Mouse (Mus musculus) layer of hippocampus, adult 8-10 months (tissue): ENCODE results near the gene D030056L22Rik. TPM values are rescaled to one million over a fixed set of nuclear protein-coding genes. Genes with fewer than 3 reads are reported as not detected.

Source experiments
- DNase-seq, 2 experiments: peaks; one replicate each; pipeline ENCODE4 v3.0.0; 2022; ENCODE audit warnings: low spot score in 2 of 2
- total RNA-seq, 4 experiments: library from RNA; stranded (reverse); gene quantifications; 2 replicates each; pipeline ENCODE4 v1.2.4; 2022

The D030056L22Rik gene
- total RNA-seq: 10 to 100 TPM; 17.7 to 25.5 (median 23.2) TPM

GRCm38 (mm10) chr19:18712866-18713300 lies at the start of gene D030056L22Rik:
TSS of gene D030056L22Rik (plus strand) at chr19:18713193.
- peak; percentile 95 to 98 for DNase-seq

GRCm38 (mm10) chr19:18663904-18664303 lies 49.1 kb upstream of the D030056L22Rik start:
- DNase-seq: no peak

- DNase-seq: no peak
Measured at GRCm38 (mm10) chr19:18666966-18667365, 46.0 kb upstream of the D030056L22Rik start.

GRCm38 (mm10) chr19:18669551-18669950 lies 43.4 kb upstream of the D030056L22Rik start:
- no peak for DNase-seq

- DNase-seq: peak; percentile 97 to 98
Measured at GRCm38 (mm10) chr19:18670608-18671007, 42.4 kb upstream of the D030056L22Rik start, which contains the start of gene Carnmt1. TSS of gene Carnmt1 (plus strand) at chr19:18670764.

GRCm38 (mm10) chr19:18671056-18671741 lies 41.8 kb upstream of the D030056L22Rik start:
- peak; percentile 20 to 26 for DNase-seq

- no peak for DNase-seq
Measured at GRCm38 (mm10) chr19:18672498-18672897, 40.5 kb upstream of the D030056L22Rik start.

- no peak for DNase-seq
Measured at GRCm38 (mm10) chr19:18673116-18673515, 39.9 kb upstream of the D030056L22Rik start.

- DNase-seq: no peak
Measured at GRCm38 (mm10) chr19:18682142-18682541, 30.9 kb upstream of the D030056L22Rik start.

GRCm38 (mm10) chr19:18687556-18687955 lies 25.4 kb upstream of the D030056L22Rik start:
- DNase-seq: no peak

GRCm38 (mm10) chr19:18692176-18692575 lies 20.8 kb upstream of the D030056L22Rik start:
- DNase-seq: no peak

GRCm38 (mm10) chr19:18692768-18693167 lies 20.2 kb upstream of the D030056L22Rik start:
- no peak for DNase-seq

GRCm38 (mm10) chr19:18695116-18695515 lies 17.9 kb upstream of the D030056L22Rik start:
- no peak for DNase-seq

- DNase-seq: no peak
Measured at GRCm38 (mm10) chr19:18695552-18695951, 17.4 kb upstream of the D030056L22Rik start.

GRCm38 (mm10) chr19:18708101-18708500 lies 4.9 kb upstream of the D030056L22Rik start:
- DNase-seq: no peak

GRCm38 (mm10) chr19:18710903-18711302 lies 2.1 kb upstream of the D030056L22Rik start:
- DNase-seq: no peak

- no peak for DNase-seq
Measured at GRCm38 (mm10) chr19:18711589-18711988, 1.4 kb upstream of the D030056L22Rik start.

GRCm38 (mm10) chr19:18712153-18712865 lies 684 bp upstream of the D030056L22Rik start:
- no peak for DNase-seq

- peak; percentile 29 to 31 for DNase-seq
Measured at GRCm38 (mm10) chr19:18713357-18713756, 364 bp downstream of the D030056L22Rik start.

- DNase-seq: peak; percentile 22 to 69
Measured at GRCm38 (mm10) chr19:18716374-18716773, 3.4 kb downstream of the D030056L22Rik start.

- DNase-seq: no peak
Measured at GRCm38 (mm10) chr19:18720337-18720736, 7.3 kb downstream of the D030056L22Rik start.

- no peak for DNase-seq
Measured at GRCm38 (mm10) chr19:18725186-18725585, 12.2 kb downstream of the D030056L22Rik start.
